In the genomic region with DNA sequence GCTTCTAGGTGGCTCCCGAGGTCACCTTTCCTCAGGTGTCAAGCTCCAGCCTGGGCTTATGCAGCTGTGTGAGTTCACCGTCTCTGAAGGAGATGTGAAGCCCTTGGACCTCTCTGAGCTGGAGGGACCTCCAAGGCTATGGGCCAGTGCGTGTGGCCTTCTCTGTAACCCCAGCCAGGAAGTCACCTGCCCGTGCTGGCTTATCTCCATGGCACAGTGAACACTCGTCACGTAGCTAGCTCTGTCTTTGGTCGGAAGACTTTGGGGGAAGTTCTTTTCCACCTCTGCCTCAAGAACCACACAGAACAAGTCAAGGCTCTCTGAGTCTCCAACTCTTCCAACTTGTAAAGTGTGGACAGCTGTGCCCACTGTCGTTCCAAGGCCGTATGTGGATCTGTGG, we compare ENCODE assay signal across 10 mouse cellular contexts. TPM values are rescaled to one million over a fixed set of nuclear protein-coding genes. Genes with fewer than 3 reads are reported as not detected.
A peak's percentile ranks its signal among the peaks of the same experiment; 100 is the strongest.
DNase-seq lines count a peak whose midpoint lies in the region; ATAC-seq and TF ChIP-seq lines count a peak whose summit lies in the region.
"Had no signal": no experiment of that assay in that cellular context is flagged by ENCODE, and none has a peak within 500 bp of the region (broad histone marks: within the 10 kb centered on the region; RNA-seq: fewer than 3 reads in every experiment).

No protein-coding gene starts in this region.

- H3K36me3 ChIP-seq in heart, adult 2 months (ENCODE audit: control insufficient read depth, insufficient read depth, low read length), result no peaks in the 10 kb centered on the region
- no peaks in the 10 kb centered on the region for H3K36me3 ChIP-seq in hindbrain, embryonic 10.5 days
- no peaks in the 10 kb centered on the region for H3K36me3 ChIP-seq in midbrain, embryonic 14.5 days (ENCODE audit: control insufficient read depth, insufficient read depth, low read length)

- TF ChIP-seq POLR2A in heart, adult 2 months (IDR thresholded peaks at IDR 0.05; ENCODE audit: insufficient read depth, low read depth, low read length), result no peak

- H3K27me3 ChIP-seq in heart, adult 2 months (ENCODE audit: control insufficient read depth, insufficient read depth, low read length), result no peaks in the 10 kb centered on the region
- H3K27me3 ChIP-seq in hindbrain, embryonic 10.5 days (ENCODE audit: insufficient read depth, poor library complexity, severe bottlenecking), result peaks cover 18% of the 10 kb centered on the region
- H3K27me3 ChIP-seq in midbrain, embryonic 14.5 days (ENCODE audit: control insufficient read depth, insufficient read depth, low read length), result no peaks in the 10 kb centered on the region

- H3K9me3 ChIP-seq in hindbrain, embryonic 10.5 days, result peaks cover 3% of the 10 kb centered on the region; the same call in 1 of the 2 replicates
- H3K9me3 ChIP-seq in midbrain, embryonic 14.5 days (ENCODE audit: control insufficient read depth, low read length), result no peaks in the 10 kb centered on the region

- no peak for TF ChIP-seq CTCF in heart, adult 2 months (IDR thresholded peaks at IDR 0.05)

- 53% methylated on average over 9 of the region's 9 CpGs for WGBS in heart, adult 2 months
- 83% methylated on average over 9 of the region's 9 CpGs for WGBS in hindbrain, embryonic 10.5 days
- 86% methylated on average over 9 of the region's 9 CpGs for WGBS in midbrain, embryonic 14.5 days

- H3K79me2 ChIP-seq in heart, adult 2 months (replicated peaks; ENCODE audit: control insufficient read depth, insufficient read depth, low read length), result no peaks in the 10 kb centered on the region

- H3K27ac ChIP-seq in heart, adult 2 months, result peak overlapping the region; percentile 63
- peak overlapping the region; percentile 89 for H3K27ac ChIP-seq in hindbrain, embryonic 10.5 days
- H3K27ac ChIP-seq in midbrain, embryonic 14.5 days (replicated peaks; ENCODE audit: low read depth, low read length), result peak overlapping the region; percentile 90

- H3K9ac ChIP-seq in heart, adult 2 months (ENCODE audit: low read depth, low read length), result no peak overlapping the region
- no peak overlapping the region for H3K9ac ChIP-seq in midbrain, embryonic 14.5 days (replicated peaks; ENCODE audit: low read length)

- intact Hi-C loops in heart, adult 2 months (cut with DNase I), result no loop called here

- H3K4me1 ChIP-seq in heart, adult 2 months (ENCODE audit: control insufficient read depth, insufficient read depth, low read length), result peaks cover 3% of the 10 kb centered on the region; the same call in 1 of the 2 replicates
- peaks cover 52% of the 10 kb centered on the region for H3K4me1 ChIP-seq in hindbrain, embryonic 10.5 days (replicated peaks)
- peaks cover 21% of the 10 kb centered on the region for H3K4me1 ChIP-seq in midbrain, embryonic 14.5 days (ENCODE audit: control insufficient read depth, insufficient read depth, low read length)

- no peak overlapping the region; the same call in 1 of the 2 replicates for H3K4me2 ChIP-seq in midbrain, embryonic 14.5 days (ENCODE audit: low read length)

- TF ChIP-seq EP300 in heart, adult 2 months (IDR thresholded peaks at IDR 0.05; ENCODE audit: insufficient read depth, low read depth, low read length), result no peak

- 0 out of 2 replicates have a peak, but pooled peaks have one; percentile 18 for ATAC-seq in common myeloid progenitor, adult 5-6 weeks (replicated peaks; ENCODE audit: low read depth, poor library complexity, severe bottlenecking)
- no peak for ATAC-seq in midbrain, embryonic 14.5 days (ENCODE audit: low FRiP score, low TSS enrichment)

- DNase-seq in heart, adult 2 months, result peak in 1 of 2 experiments; percentile 35
- no peak for DNase-seq in heart, adult 11 months
- no peak for DNase-seq in hindbrain, embryonic 10.5 days (ENCODE audit: low spot score)
- DNase-seq in midbrain, embryonic 14.5 days, result no peak
- DNase-seq in gastrocnemius, postnatal 10 days, result no peak
- DNase-seq in kidney, adult 11 months, result no peak
- DNase-seq in right cerebral cortex, postnatal 4 days, result no peak

- H3K4me3 ChIP-seq in heart, adult 2 months, result no peak overlapping the region
- no peak overlapping the region for H3K4me3 ChIP-seq in hindbrain, embryonic 10.5 days
- H3K4me3 ChIP-seq in midbrain, embryonic 14.5 days (replicated peaks; ENCODE audit: low read depth, low read length), result no peak overlapping the region

RNA-seq across cellular contexts. Expression of gene Sox10, which starts 29.0 kb away (rescaled TPM):
- 1 to 10 TPM; 1.1 to 1.3 TPM for total RNA-seq in heart, adult 2 months (2021)
- polyA plus RNA-seq in heart, adult 2 months (2012; rRNA removed), result 4.5 and 4.9 TPM in 2 replicates
- not detected in 2 replicates for total RNA-seq in common myeloid progenitor, adult 5-6 weeks (2017)
- polyA plus RNA-seq in hindbrain, embryonic 10.5 days (2016; fragmentation: Nextera tagmentation; extraction: Ambion mirVana), result 9.2 and 28.1 TPM in 2 replicates
- polyA plus RNA-seq in midbrain, embryonic 14.5 days (2014; fragmentation: Nextera tagmentation; extraction: Ambion mirVana), result 1.5 and 2.3 TPM in 2 replicates
- total RNA-seq in gastrocnemius, postnatal 10 days (2021), result 1 to 10 TPM; 7.6 to 8.1 TPM
- total RNA-seq: monocyte, adult 5-6 weeks had no signal
- polyA plus RNA-seq: C2C12 had no signal

RNA-seq across cellular contexts. Expression of gene Pick1, which starts 34.9 kb away (rescaled TPM):
- total RNA-seq in heart, adult 2 months (2021), result 10 to 100 TPM; 21.3 to 24.0 TPM
- polyA plus RNA-seq in heart, adult 2 months (2012; rRNA removed), result 27.7 and 35.5 TPM in 2 replicates
- total RNA-seq in common myeloid progenitor, adult 5-6 weeks (2017), result 11.3 and 13.0 TPM in 2 replicates
- 45.0 and 47.8 TPM in 2 replicates for polyA plus RNA-seq in hindbrain, embryonic 10.5 days (2016; fragmentation: Nextera tagmentation; extraction: Ambion mirVana)
- 47.7 and 74.3 TPM in 2 replicates for polyA plus RNA-seq in midbrain, embryonic 14.5 days (2014; fragmentation: Nextera tagmentation; extraction: Ambion mirVana)
- total RNA-seq in gastrocnemius, postnatal 10 days (2021), result 10 to 100 TPM; 21.4 to 24.8 TPM

RNA-seq across cellular contexts. Expression of gene Gm49486, which starts 35.1 kb away (rescaled TPM):
- 1 to 10 TPM in 1 of 2 experiments, under 1 TPM in 1; 0.61 to 1.4 TPM for total RNA-seq in heart, adult 2 months (2021)
- polyA plus RNA-seq in heart, adult 2 months (2012; rRNA removed), result 0.39 and 0.59 TPM in 2 replicates
- not detected in 2 replicates for total RNA-seq in common myeloid progenitor, adult 5-6 weeks (2017)
- polyA plus RNA-seq in hindbrain, embryonic 10.5 days (2016; fragmentation: Nextera tagmentation; extraction: Ambion mirVana), result 0.14 and 0.21 TPM in 2 replicates
- polyA plus RNA-seq in midbrain, embryonic 14.5 days (2014; fragmentation: Nextera tagmentation; extraction: Ambion mirVana), result 1.6 TPM in 2 replicates
- under 1 TPM; 0.45 to 0.54 TPM for total RNA-seq in gastrocnemius, postnatal 10 days (2021)
- total RNA-seq: monocyte, adult 5-6 weeks had no signal

RNA-seq across cellular contexts. Expression of gene 1700088E04Rik, which starts 53.0 kb away (rescaled TPM):
- 1 to 10 TPM; 1.8 to 2.6 TPM for total RNA-seq in heart, adult 2 months (2021)
- 2.8 and 3.8 TPM in 2 replicates for polyA plus RNA-seq in heart, adult 2 months (2012; rRNA removed)
- total RNA-seq in common myeloid progenitor, adult 5-6 weeks (2017), result 0.14 TPM in 1 of 2 replicates, not detected in the other
- 9.8 and 16.1 TPM in 2 replicates for polyA plus RNA-seq in hindbrain, embryonic 10.5 days (2016; fragmentation: Nextera tagmentation; extraction: Ambion mirVana)
- 14.0 and 17.3 TPM in 2 replicates for polyA plus RNA-seq in midbrain, embryonic 14.5 days (2014; fragmentation: Nextera tagmentation; extraction: Ambion mirVana)
- total RNA-seq in gastrocnemius, postnatal 10 days (2021), result 1 to 10 TPM in 1 of 2 experiments, under 1 TPM in 1; 0.54 to 1.1 TPM
- total RNA-seq: monocyte, adult 5-6 weeks had no signal

RNA-seq across cellular contexts. Expression of gene Polr2f, which starts 53.2 kb away (rescaled TPM):
- total RNA-seq in heart, adult 2 months (2021), result 100 to 1,000 TPM; 126 to 145 TPM
- polyA plus RNA-seq in heart, adult 2 months (2012; rRNA removed), result 48.6 and 50.9 TPM in 2 replicates
- 72.3 and 128 TPM in 2 replicates for total RNA-seq in common myeloid progenitor, adult 5-6 weeks (2017)
- 383 and 404 TPM in 2 replicates for polyA plus RNA-seq in hindbrain, embryonic 10.5 days (2016; fragmentation: Nextera tagmentation; extraction: Ambion mirVana)
- 287 and 355 TPM in 2 replicates for polyA plus RNA-seq in midbrain, embryonic 14.5 days (2014; fragmentation: Nextera tagmentation; extraction: Ambion mirVana)
- total RNA-seq in gastrocnemius, postnatal 10 days (2021), result 10 to 100 TPM; 73.5 to 80.9 TPM
